Mouse (Mus musculus) spleen, postnatal 36 days (tissue): Measurements from ENCODE around the gene Uso1.

ENCODE experiments used
- DNase-seq, 2 experiments: peaks; one replicate each; pipeline ENCODE4 v3.0.0; 2022; ENCODE audit warnings: low spot score in 2 of 2, mixed read lengths in 1 of 2

Uso1 gene

DNA sequence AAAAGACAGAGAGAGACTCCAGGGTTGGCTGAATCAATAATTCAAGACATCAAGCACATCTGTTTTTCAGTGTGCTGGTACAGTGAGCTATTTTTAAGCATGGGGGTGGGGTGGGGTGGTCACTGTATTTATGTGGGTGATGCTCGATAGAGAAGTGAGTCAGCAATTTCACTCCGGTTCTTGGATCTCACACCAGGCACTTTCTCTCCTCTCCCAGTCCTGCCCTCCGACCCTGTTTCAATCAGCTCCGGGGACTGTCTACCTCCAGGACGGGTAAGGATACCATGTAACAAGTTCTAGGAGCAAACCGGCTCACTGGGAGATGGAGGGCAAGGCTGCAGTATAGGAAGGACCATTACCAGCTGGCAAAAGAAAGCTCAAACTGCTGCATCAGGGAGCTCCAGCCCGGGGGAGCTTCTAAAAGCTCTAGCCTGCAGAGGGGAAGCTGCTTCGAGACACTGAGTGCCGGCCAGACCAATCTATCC lies 10.6 kb upstream of the Uso1 start:
- peak; percentile 24 to 49 for DNase-seq

DNA sequence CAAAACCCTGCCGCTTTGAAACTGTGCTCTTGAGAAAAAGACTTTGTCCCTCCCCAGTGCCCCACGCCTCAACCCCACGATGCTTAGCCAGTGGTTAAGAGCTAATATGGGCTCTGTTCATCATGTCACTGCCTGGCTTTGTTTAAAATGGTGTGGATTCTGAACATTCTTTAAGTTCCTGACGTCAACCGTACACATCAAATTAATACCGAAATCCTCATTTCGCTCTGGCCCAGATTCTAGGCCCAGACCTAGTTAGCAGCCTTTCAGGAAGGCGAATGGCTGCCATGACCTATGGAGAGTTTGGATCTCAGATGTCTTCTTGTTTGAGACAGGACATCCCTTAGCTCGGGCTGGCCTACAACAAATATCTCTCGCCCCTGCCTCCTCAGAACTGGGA lies 10.0 kb upstream of the Uso1 start:
- no peak for DNase-seq

DNA sequence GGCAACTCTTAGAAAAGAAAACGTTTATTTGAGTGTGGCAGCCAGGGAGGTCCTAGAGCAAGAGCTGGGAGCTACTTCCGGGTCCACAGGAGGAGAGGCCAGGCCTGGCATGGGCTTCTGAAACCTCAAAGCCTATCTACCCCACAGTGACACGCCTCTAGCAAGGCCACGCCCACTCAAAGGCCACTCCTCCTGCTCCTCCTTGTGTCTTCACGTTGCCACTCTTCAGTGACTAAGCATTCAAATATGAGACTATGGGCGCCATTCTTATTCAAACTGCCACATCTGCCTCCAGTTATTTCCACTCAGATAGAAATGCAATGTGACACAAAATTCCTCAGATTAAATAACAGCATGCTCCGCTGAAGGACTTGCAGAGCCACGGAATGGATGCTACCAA lies 9.2 kb upstream of the Uso1 start:
- DNase-seq, result peak; percentile 70 to 85

DNA sequence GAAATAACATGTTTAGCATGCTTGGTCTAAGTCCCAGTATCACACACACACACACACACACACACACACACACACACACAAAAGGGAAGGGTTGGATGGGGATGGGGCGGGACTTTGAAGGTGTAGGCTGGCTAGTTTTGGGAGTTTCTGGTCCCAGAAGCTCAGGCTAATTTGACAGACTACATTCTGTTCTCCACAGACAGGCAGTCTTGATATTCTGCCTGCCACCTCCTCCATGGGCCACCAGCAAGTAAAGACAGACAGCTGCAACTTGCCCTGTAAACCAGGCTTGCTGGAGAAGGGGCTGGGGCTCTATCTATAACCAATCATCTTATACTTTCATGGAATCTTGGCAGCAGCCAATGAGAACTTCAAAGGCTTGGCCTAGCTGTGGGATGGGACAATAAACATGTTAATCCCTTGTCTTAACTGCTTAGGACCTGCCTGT lies 8.4 kb upstream of the Uso1 start:
- no peak for DNase-seq

DNA sequence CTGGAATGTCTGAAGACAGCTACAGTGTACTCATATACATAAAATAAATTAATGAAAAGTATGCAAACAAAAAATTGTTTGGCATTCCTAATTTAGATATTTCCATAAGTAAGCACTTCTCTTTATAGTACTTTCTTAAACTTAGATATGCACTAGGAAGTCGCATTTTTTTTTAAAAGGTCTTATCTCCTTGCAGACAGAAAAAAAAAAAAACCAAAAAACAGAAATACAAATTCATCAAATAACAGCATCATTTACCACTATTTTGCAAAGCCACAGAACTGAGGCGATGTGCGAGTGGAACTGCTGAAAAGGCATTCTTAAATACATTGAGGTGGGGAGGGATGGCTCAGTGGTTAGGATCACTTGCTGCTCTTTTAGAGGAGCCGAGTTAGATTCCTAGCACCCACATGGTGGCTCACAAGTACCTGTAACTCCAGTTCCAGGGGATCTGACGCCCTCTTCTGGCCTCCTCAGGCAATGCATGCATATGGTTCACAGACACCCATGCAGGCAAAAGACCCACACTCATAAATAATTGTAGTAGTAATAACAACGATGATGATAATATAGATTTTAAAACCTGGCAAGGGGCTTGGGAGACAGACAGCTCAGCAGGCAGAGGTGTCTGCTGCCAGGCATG lies 7.6 kb upstream of the Uso1 start:
- no peak for DNase-seq

DNA sequence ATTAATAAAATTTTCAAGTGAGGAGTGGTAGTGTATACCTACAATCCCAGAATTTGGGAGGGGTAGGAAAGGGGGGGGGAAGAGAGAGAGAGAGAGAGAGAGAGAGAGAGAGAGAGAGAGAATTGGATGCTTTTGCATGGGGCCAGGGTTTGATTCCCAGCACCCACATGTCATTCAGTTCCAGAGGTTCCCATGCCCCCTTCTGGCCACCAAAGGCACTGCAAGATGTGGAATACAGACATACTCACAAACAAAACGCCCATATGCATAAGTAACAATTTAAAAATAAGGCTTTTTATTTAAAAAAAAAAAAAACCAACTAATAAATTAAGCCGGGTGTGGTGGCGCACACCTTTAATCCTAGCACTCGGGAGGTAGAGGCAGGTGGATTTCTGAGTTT lies 5.6 kb upstream of the Uso1 start:
- DNase-seq, result no peak

DNA sequence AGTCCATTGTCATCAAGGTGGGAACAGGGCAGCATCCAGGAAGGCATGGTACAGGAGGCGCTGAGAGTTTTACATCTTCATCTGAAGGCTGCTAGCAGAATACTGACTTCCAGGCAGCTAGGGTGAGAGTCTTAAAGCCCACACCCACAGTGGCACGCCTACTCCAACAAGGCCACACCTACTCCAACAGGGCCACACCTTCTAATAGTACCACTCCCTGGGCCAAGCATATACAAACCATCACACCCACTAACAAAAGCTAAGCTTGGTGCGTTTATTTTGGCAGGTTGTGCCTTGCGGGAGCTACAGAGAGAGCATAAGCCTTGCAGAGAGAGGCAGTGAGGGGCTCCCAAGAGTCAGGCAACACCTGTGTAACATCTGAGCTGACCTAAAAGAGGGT lies 4.7 kb upstream of the Uso1 start:
- DNase-seq, result peak in 1 of 2 experiments; percentile 45

DNA sequence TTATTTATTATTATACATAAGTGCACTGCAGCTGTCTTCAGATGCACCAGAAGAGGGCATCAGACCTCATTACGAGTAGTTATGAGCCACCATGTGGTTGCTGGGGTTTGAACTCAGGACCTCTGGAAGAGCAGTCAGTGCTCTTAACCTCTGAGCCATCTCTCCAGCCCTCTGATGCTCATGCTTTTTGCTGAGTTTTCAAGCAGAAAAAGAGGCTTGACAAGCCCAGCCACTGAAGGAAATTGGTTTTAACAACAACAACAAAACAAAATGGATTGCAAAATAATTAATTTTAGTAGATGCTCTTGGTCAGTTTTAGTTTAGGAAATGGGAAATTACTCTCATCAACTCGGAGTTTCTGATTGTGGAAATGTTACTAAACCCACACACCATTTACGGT lies 2.8 kb upstream of the Uso1 start:
- no peak for DNase-seq

DNA sequence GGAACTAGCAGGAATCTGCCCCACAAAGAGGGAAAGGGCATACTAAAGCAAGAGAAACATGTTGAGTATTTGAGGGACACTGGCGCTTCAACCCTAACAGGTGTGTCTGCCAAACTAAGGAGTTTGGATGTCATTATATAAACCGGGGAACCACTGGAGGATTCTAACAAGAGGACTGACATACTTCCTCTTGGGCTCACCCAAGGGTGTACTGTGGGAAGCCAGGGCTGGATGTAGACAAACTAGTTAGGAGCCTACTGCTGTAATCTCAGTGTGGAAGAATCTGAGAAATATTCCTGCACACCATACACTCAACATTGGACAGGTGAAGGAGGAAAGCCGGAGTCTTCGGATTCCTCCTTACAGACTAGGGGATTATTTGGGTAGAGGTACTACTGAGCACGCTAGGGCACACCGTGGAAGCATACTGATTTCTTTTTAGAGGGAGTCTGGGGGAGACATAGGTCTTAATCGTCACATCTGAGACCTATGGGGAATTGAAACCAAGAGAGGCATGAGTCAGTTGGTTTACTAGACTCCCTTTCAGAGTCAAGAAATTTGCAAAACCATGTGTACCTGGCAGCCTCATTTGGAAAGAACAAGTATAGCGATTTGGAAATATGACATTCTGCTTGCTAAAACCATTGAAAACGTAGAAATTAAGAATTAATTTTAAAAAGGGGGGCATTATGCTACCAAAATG lies 1.1 kb upstream of the Uso1 start:
- no peak for DNase-seq

DNA sequence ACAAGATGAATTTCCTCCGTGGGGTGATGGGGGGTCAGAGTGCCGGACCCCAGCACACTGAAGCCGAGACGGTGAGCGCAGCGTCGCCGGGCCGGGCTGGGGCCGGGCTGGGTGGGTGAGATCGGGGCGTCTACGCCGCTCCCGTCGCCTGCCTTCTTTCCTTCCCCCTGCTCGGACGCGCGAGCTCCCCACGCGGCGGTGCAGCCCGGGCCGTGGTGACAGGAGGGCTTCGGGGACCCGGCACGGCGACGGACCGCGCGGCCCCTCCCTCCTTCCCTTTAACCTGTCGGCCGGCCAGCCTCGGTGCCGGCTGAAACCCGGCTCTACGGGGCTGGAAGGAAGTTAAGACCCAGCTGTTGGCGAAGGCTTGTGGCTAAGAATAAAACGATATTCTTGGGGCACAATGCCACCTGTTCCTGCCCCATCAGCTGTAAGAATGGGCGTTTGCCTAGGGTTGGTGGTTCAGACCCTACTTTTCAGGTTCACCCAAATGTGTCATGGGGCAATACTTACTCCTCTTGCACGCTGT lies 419 bp downstream of the Uso1 start:
- DNase-seq, result peak; percentile 48 to 54

DNA sequence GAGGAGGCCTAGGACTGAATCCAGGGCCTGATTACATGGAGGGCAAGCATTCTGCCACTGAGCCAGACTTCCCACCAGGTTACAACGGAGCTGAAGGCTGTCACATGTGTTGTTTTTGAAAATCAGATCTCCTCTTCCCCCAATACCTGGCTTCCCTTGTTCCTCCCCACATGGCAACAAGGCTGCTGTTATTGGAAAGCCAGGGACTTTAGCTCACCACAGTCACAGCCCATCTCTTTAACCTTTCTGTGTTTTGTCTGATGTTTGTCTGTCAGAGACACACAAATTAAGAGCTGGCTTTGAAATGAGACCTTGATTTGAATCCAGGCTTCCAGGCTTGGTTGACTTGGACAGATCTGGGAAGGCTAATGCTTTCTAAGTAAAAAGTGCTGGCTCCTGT lies 1.5 kb downstream of the Uso1 start:
- no peak for DNase-seq

DNA sequence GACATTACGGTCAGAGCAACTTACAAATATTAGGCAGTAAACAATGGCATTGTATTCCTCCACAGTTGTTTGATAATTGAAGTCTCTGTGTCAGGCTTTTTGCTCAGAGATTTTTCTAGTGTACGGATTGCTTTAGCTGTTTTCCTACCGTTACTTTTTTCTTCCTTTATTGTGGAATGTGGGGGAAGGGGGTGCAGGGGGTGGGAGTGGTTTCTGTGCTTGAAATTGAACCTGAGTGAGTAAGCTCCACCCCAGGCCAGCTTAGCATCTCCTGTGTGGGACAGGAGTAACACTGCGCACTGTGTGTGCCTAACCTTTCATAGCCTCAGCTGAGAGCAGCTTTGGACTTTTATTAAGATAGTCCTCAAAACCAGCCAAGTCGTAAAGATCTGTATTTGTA lies 4.0 kb downstream of the Uso1 start:
- DNase-seq, result no peak

DNA sequence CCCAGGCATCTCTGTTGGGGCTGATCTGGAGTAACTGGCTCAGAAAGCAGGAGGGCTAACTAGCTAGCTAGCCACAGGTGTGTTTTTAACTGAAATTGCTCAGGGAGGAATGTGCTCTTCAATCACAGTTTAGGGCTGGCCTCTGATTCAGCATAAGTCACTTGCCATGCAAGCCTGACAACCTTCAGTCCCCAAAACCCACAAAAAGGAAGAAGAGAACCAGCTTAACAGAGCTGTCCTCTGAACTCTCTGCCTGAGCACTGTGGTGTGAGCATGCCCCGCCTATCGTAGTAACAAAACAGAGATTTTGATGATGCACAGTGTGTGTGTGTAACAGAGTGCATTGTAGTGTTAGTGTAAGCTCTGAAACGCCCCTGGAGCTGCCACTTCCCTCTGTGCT lies 4.7 kb downstream of the Uso1 start:
- DNase-seq, result no peak

DNA sequence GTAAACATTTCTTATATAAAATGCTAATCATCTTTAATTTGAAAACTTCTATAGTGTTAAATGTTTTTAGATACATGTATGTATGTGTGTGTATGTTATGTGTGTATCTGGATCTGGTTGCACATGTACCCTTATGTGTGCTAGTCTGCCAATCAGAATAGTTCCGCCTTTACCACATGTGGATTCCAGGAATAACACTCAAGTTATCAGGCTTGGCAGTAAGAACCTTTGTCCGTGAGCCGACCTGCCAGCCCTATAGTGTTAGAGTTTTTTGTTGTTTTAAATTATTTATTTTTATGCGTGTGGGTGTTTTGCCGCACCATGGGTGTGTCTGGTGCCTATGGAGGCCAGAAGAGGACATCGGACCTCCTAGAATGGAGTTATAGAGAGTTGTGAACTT lies 5.9 kb downstream of the Uso1 start:
- DNase-seq, result no peak

DNA sequence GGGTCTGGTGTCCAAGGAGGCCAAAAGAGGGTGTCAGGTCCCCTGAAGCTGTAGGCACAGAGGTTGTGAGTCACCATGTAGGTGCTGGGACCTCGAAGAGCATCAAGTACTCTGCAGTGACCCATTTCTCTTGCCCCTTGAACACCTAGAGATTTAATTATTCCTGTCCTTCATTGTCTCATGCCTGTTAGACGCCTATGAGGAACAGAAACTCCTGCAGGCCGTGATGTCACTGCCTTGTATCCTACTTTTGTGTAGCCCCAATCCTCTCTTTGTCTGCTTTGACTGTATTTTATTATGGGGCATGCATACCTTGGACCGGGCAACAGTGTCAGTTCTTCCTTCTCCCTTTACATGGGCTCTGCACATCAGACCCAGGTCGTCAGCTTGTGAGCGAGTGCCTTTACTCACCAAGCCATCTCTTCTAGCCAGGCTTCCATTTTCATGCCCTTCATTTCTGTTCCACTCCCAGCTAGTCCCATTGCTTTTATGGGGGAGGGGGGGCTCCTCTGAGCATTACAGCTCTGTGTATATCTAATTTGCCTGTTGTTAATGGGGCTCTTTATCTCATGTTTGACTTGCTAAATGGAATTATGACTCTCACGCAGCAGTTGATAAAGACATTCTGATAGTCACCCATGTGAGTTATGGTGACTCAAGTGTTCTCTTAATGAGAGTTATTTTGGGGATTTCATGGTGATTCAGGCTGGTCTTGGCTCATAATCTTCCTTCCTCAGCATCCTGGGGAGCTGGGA lies 7.4 kb downstream of the Uso1 start:
- no peak for DNase-seq

DNA sequence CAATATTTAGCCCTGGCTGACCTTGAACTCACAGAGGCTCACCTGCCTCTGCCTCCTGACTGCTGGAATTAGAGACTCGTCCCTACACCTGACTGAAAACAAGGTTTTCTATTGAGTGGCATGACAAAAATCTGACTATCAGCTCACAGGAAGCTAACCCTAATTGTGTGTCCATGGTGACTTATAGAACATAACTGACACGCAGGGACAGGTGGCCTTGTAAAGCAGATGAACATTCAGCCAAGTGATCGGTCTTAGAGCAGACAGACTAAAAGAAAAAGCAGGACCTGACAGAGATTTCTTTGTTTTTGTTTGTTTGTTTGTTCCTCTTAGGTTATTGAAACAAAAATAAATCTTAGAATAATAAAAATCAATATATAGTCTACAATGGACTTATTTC lies 10.5 kb downstream of the Uso1 start:
- no peak for DNase-seq

DNA sequence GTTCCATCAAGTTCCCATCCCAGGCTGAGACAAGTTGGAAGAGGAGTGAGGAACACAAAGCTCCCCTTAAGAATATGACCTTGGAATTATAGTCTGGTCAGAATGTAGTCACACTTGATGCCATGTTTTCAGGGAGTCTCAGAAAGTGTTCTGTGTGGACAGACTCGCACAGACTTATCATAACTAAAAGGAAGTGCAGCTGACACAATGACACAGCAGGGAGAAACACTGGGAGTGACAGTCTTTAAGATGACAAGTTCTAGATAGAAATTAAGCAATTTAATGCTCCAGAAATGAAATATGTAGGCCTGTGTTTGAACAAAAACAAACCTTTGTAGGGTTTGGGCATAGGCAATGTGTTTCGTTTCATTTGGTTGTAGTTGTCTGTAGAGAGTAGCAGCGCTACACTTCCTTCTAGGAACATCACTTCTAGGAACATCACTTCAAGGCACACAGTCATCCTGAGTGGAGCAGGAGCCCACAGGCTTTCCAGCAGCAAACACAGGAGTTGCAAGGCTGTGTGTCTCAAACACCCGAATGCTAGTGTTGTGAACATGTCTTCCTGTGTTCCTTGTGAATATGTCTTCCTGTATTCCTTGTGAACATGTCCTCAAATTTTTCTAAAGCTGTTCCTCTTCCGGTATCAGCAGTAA lies 11.7 kb downstream of the Uso1 start:
- no peak for DNase-seq

DNA sequence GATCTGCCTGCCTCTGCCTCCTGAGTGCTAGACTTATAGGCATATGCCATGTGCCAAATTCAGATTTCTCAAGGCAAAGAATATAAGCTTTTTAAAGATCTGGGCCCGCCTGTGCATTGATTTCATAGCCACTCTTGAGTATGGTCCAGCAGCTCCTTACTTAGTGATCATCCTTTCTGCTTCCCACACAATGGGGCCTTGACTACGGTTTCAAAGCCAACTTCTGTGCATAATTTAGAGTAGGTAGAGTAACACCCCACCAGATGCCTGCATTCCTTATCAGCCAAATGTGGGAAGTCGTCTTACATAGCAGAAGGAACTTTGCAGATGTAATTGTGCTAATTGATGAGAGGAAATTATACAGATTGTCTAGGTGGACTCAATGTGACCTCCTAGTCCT lies 17.1 kb downstream of the Uso1 start:
- DNase-seq, result no peak

DNA sequence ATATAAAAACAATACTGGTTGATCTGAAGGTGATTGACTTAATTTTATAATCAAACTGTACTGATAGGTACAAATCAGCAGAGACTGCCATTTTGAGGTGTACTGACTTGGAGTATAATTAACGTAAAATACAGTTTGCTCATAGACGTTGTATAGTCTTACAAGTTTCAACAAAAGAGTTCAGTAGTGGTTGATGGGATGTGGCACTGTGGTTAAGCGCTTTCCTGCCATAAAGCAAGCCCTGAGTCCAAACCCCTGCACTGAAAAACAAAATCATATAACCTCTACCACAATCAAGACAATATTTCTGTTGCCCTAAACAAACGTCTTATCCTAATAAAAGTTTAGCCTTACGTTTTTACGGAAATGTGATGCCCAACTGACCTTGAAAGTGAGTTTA lies 28.2 kb downstream of the Uso1 start:
- DNase-seq, result no peak

DNA sequence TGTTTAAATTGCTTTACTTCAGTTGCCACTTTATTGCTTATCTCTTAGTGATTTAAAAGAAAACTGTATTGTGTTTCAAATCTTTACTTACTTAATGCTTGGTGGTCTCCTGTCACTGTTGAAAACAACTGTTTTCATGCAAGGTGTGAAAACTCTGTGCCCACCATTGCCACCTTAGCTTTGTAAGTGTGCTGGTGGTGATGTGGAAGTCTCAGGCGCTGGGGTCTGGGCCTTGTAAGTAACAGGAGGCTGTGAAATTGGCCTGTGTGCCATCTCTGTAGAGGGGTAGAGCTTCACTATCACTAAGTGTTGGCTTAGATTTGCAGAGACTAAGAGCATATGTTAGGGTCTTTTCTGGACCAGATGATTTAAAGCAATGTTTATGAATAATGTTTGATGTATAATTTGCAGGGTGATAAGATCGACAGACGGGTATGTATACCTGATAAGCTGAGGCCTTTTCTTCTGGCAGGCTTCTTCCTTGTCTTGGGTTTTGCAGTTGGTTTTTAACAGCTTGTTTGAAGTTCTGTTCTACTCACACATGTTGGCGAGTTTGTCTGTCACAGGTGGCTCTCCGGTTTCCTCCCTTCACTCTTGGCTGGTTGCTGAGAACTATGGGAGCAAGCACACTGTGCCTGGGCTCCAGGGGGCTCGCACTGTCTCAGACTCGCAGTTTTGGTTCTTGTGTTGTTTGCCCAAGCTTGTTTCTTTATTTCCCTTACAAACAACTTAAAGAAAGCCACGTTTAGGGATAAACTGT lies 45.5 kb downstream of the Uso1 start:
- DNase-seq, result no peak

DNA sequence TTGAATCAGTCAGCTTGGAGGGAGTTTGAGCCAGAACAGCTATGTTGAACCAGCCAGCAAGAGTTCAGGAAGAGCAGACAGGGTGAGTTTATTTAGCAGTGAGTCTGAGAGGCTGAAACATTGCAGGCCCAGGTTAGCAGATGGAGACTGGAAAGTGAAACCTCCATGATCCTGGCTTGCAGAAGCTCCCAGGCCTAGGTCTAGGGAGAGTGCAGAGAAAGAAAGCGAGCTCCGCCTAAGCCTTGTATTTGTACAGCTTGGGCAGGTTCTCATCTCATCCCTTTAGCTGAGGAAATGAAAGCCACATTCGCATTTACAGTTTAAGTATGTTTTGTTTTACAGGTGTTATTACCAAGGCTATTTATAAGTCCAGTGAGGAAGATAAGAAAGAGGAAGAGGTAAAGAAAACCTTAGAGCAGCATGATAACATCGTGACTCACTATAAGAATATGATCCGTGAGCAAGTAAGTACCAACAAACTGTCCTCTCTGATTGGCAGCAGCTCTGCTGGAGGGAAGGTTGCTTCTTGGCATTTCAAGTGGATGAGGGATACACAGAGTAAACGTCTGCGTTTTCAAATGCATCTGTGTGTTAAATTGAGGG lies 51.2 kb downstream of the Uso1 start:
- no peak for DNase-seq
